Mouse (Mus musculus) neural tube, embryonic 12.5 days (tissue): Measurements from ENCODE around the gene Olfr658. TPM values are rescaled to one million over a fixed set of nuclear protein-coding genes. Genes with fewer than 3 reads are reported as not detected.
A peak's percentile ranks its signal among the peaks of the same experiment; 100 is the strongest.

Experiments used
- ATAC-seq: fragments of 200-750 bp; cut with Nextera tagmentation; 2 replicates; pipeline ENCODE4 v1.8.0; 2017; ENCODE audit warnings: low read depth, mild to moderate bottlenecking, moderate TSS enrichment, moderate library complexity; ENCODE audit not compliant: low FRiP score
- H3K27ac ChIP-seq: fragments of 300-500 bp; sonication (generic); 2 replicates; pipeline ENCODE4 v1.5.1; 2016
- H3K27me3 ChIP-seq: fragments of 300-500 bp; sonication (generic); replicated peaks from 2 replicates; pipeline ENCODE4 v1.6.1; 2016; ENCODE audit warnings: mild to moderate bottlenecking
- H3K36me3 ChIP-seq: fragments of 300-500 bp; sonication (generic); 2 replicates; pipeline ENCODE4 v1.6.1; 2016; ENCODE audit warnings: mild to moderate bottlenecking
- H3K4me1 ChIP-seq: fragments of 300-500 bp; sonication (generic); 2 replicates; pipeline ENCODE4 v1.6.1; 2016
- H3K4me2 ChIP-seq: fragments of 300-500 bp; sonication (generic); replicated peaks from 2 replicates; pipeline ENCODE4 v1.6.1; 2016; ENCODE audit warnings: mild to moderate bottlenecking
- H3K4me3 ChIP-seq: fragments of 300-500 bp; sonication (generic); 2 replicates; pipeline ENCODE4 v1.5.1; 2016
- H3K9ac ChIP-seq: fragments of 300-500 bp; sonication (generic); 2 replicates; pipeline ENCODE4 v1.6.1; 2016; ENCODE audit warnings: mild to moderate bottlenecking
- H3K9me3 ChIP-seq: fragments of 300-500 bp; sonication (generic); 2 replicates; pipeline ENCODE4 v1.6.1; 2016; ENCODE audit warnings: mild to moderate bottlenecking
- WGBS: fragments of 180-500 bp; shearing (Covaris S2); methylation state at CpG from one replicate; pipeline ENCODE4 v1.1.7; 2016; 5-methylcytosine and 5-hydroxymethylcytosine counted together
- polyA plus RNA-seq: library from polyadenylated mRNA; unstranded; fragments of >200 nt; fragmentation: Nextera tagmentation; extraction: Ambion mirVana; gene quantifications from 2 replicates; pipeline ENCODE4 v1.2.1, GENCODE M21; 2016

The Olfr658 gene
- polyA plus RNA-seq = 0.06 and 0.09 TPM in 2 replicates

DNA sequence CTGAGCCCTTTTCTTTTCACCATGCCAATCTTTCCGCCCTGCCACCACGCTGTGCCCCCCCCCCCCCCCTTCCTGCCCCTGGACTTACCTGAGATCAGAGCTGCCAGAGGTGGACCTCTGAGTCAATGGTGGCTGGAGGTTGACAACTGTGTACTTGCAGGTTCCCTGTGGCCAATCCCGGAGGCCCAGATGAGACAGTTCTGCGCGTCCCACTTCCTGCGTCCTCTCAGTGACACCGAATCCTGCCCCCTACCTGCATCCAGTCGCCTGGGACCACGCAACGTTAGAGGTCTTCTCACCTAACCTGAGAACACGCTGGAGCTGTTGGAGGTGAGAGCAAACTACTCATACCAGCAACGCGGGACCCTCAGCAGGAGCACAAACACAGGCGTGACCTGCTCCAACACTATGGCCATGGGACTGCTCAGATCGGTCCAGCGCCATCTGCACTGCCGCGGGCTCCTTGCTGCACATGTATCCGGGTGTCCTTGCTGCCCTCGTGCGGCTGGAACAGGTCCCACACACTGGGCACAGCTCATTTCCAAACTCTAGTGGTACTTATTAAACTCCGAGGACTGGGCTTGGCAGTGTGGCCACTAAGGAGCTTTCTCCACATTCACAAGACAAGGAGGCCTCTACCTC, at the start of gene Olfr658:
TSS of gene Olfr658 (minus strand) at position 465 of the 642 bp plus-strand sequence.
- H3K9ac ChIP-seq = no peak within 1 kb of the TSS
- peak; percentile 95 for ATAC-seq

DNA sequence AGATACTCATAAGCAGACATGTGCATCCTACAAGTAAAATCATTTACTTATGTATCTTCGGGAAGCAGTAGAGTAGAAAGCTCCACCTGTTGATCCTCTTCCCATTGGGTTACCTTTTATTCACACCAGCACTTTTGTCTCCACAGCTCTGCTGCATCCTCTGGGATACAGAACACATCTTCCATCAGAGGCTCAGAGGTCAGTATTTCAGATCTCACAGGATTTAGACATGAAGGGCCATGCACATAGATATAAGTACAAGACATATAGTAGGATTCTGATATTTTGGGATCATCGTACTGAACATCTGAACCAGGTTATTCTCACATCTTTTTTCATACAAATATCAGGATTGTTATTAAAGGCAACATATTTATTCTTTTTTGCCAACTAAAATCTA, 39.1 kb upstream of the Olfr658 start, which contains the start of gene Olfr661:
TSS of gene Olfr661 (plus strand) at position 301 of the 400 bp plus-strand sequence.
- Histone ChIP-seq H3K36me3 (no peaks in the 10 kb centered on the region), H3K27me3 (no peaks in the 10 kb centered on the region), H3K4me1 (no peaks in the 10 kb centered on the region), H3K4me2 (no peak within 1 kb of the TSS), H3K9me3 (no peaks in the 10 kb centered on the region), H3K4me3 (no peak within 1 kb of the TSS), H3K27ac (no peak within 1 kb of the TSS), H3K9ac (no peak within 1 kb of the TSS)
- no peak for ATAC-seq
- WGBS = 89% methylated on average over 2 of the region's 2 CpGs

More for the DNA sequence above, at the start of gene Olfr658:
- H3K36me3 ChIP-seq = no peaks in the 10 kb centered on the region
- 32% methylated on average over 22 of the region's 22 CpGs for WGBS
- no peaks in the 10 kb centered on the region for H3K27me3 ChIP-seq
- no peak within 1 kb of the TSS for H3K27ac ChIP-seq
- no peaks in the 10 kb centered on the region for H3K4me1 ChIP-seq
- no peaks in the 10 kb centered on the region for H3K9me3 ChIP-seq
- peak within 1 kb of the TSS; percentile 56 for H3K4me2 ChIP-seq
- H3K4me3 ChIP-seq = peak within 1 kb of the TSS; percentile 19; the same call in 1 of the 2 replicates

DNA sequence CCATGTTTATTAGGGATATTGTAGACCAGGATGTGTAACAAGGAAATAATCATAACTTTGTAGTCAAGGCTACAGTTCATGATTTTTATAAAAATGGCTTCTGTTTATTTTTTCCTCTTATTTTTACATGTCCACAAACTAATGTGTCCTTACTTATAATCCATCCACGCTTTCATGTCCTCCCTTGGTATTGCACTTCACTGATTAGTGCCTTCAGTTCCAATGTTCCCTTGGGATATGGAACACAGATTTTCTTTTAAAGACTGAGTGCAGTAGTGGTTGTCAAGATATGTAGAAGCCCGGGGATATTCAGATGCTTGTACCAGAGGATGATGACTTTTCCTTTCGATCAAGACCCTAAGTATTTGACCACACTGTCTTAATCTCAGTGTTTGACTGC, 19.3 kb upstream of the Olfr658 start, which contains the start of gene Olfr659:
TSS of gene Olfr659 (plus strand) at position 301 of the 400 bp plus-strand sequence.
- Histone ChIP-seq H3K4me3 (no peak within 1 kb of the TSS), H3K27me3 (no peaks in the 10 kb centered on the region), H3K4me2 (no peak within 1 kb of the TSS), H3K9ac (no peak within 1 kb of the TSS), H3K36me3 (no peaks in the 10 kb centered on the region), H3K4me1 (no peaks in the 10 kb centered on the region), H3K9me3 (no peaks in the 10 kb centered on the region), H3K27ac (no peak within 1 kb of the TSS)
- ATAC-seq = no peak
- 89% methylated on average over 3 of the region's 3 CpGs for WGBS

DNA sequence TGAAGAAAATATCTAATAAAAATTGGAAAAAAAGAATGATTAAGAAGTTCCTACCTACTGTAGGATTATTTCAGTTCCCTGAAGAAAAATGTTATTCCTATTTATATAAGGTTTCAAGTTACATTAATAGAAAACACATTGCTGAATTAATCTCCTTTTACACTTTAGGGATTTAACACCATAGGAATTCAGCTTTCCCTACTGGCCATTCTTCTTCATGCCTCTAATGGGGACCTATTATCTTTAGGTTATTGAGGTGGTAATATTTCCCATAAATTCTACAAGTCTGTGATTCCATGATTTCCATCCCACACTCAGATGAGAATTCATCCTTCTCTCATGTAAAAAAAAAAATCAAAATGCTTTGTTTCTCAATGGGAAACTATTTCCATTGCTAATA, 22.6 kb downstream of the Olfr658 start, which contains the start of gene Olfr657:
TSS of gene Olfr657 (plus strand) at position 301 of the 400 bp plus-strand sequence.
- H3K4me2 ChIP-seq = no peak within 1 kb of the TSS
- no peaks in the 10 kb centered on the region for H3K36me3 ChIP-seq
- no peak within 1 kb of the TSS for H3K27ac ChIP-seq
- no peaks in the 10 kb centered on the region for H3K4me1 ChIP-seq
- H3K27me3 ChIP-seq = no peaks in the 10 kb centered on the region
- H3K4me3 ChIP-seq = no peak within 1 kb of the TSS
- no peak for ATAC-seq
- no peaks in the 10 kb centered on the region for H3K9me3 ChIP-seq
- H3K9ac ChIP-seq = no peak within 1 kb of the TSS

DNA sequence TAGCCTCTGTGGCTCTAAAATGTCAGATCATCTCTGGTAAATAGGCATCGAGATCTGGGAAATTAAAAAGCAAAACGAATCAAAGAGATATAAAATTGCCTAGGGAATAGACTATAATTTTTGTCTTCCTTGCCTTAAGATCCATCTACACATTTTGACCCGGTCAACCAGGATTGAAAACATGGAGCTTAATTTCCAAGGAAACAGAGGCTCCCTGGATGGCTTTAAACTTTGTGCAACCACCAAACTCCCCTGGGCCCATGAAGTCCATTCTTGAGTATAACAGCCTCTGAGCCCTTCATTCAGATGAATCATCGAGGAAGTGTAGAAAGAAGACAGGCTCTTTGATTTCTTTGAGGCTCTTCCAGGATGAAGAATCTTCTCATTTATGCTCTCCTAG, 33.5 kb downstream of the Olfr658 start, which contains the start of gene Olfr656:
TSS of gene Olfr656 (plus strand) at position 301 of the 400 bp plus-strand sequence.
- Histone ChIP-seq H3K4me1 (no peaks in the 10 kb centered on the region), H3K4me2 (no peak within 1 kb of the TSS), H3K9ac (no peak within 1 kb of the TSS), H3K36me3 (no peaks in the 10 kb centered on the region), H3K27me3 (no peaks in the 10 kb centered on the region), H3K4me3 (no peak within 1 kb of the TSS), H3K27ac (no peak within 1 kb of the TSS), H3K9me3 (no peaks in the 10 kb centered on the region)
- WGBS = 87% methylated on average over 4 of the region's 4 CpGs
- no peak for ATAC-seq

DNA sequence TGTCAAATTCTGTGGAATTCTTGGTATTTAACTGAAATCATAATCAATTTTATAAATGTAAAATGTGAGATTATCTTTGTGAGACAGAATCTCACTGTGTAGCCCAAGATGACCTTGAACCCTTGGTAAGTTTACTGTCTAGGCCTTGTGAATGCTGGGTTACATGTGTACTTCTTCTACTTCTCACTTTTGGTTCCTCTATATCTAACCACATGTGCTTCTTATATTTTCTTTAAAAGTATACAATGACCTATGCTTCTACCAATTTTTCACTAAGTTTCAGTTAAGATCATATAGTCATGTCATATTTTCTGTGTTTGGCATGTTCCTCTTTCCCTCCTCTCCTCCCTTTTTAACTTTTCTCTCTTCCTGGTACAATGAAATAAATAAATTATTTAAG, 42.4 kb downstream of the Olfr658 start:
- ATAC-seq = no peak

DNA sequence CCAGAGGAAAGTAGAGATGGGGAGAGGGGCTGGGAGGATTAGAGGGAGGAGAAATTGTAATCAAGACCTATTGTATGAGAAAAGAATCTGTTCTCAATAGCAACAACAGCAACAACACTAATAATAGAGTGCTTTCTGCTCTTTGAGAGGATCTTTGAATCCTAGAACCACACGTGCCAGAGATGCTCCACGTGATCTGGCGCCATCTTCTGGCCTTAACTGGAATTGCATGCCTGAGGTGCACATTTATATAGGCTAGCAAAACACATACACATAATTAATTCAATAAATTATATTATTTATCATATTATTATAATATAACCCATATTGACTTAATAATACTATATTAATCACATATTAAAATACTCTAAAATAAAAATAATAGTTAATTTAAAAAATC, 43.9 kb downstream of the Olfr658 start:
- Histone ChIP-seq H3K27ac (no peak overlapping the region), H3K4me1 (no peaks in the 10 kb centered on the region), H3K27me3 (no peaks in the 10 kb centered on the region), H3K4me3 (no peak overlapping the region), H3K9ac (no peak overlapping the region), H3K4me2 (no peak overlapping the region), H3K9me3 (no peaks in the 10 kb centered on the region), H3K36me3 (no peaks in the 10 kb centered on the region)
- no peak for ATAC-seq
- 3% methylated on average over 3 of the region's 3 CpGs for WGBS

More for the DNA sequence above, 42.4 kb downstream of the Olfr658 start:
- Histone ChIP-seq H3K4me3 (no peak overlapping the region), H3K9ac (no peak overlapping the region), H3K36me3 (no peaks in the 10 kb centered on the region), H3K27me3 (no peaks in the 10 kb centered on the region), H3K4me1 (no peaks in the 10 kb centered on the region), H3K4me2 (no peak overlapping the region), H3K9me3 (no peaks in the 10 kb centered on the region), H3K27ac (no peak overlapping the region)

DNA sequence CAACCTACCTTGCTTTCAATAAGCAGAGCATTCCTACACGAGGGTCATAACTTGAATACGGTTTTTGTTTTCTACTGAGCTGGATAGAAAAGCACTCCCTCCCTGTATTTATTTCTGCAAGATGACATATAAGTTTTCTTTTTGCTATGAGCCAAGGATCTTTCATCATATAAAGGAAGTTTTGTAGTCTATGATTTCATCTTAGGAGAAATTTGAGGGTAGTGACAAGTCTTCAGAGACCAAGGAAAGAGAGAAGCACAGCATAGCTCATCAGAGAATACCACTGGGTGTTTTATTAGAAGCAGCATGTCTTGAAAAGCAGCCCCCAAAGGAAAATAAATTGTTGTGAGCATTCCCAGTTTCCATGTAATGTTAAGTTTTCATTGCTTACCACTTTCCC, 45.4 kb downstream of the Olfr658 start, which contains the start of gene Olfr655:
TSS of gene Olfr655 (minus strand) at position 101 of the 400 bp plus-strand sequence.
- no peak within 1 kb of the TSS for H3K4me2 ChIP-seq
- no peaks in the 10 kb centered on the region for H3K27me3 ChIP-seq
- no peak within 1 kb of the TSS for H3K27ac ChIP-seq
- no peak within 1 kb of the TSS for H3K4me3 ChIP-seq
- no peaks in the 10 kb centered on the region for H3K4me1 ChIP-seq
- ATAC-seq = no peak
- no peaks in the 10 kb centered on the region for H3K36me3 ChIP-seq
- H3K9me3 ChIP-seq = no peaks in the 10 kb centered on the region
- 94% methylated on average over 2 of the region's 2 CpGs for WGBS
- no peak within 1 kb of the TSS for H3K9ac ChIP-seq

Other genes with a start within 250 kb of the Olfr658 start
- gene Trim30c, start 246.5 kb downstream of the Olfr658 start, polyA plus RNA-seq = not detected in 2 replicates
- 0.77 and 0.89 TPM in 2 replicates for gene Trim30a, start 182.1 kb downstream of the Olfr658 start, polyA plus RNA-seq
- gene Trim30d, start 139.5 kb downstream of the Olfr658 start, polyA plus RNA-seq = 0.06 TPM in 1 of 2 replicates, not detected in the other
- gene Olfr651, start 97.2 kb downstream of the Olfr658 start, polyA plus RNA-seq = not detected in 2 replicates
- not detected in 2 replicates for gene Olfr652, start 86.4 kb downstream of the Olfr658 start, polyA plus RNA-seq
- gene Olfr653, start 70.0 kb downstream of the Olfr658 start, polyA plus RNA-seq = not detected in 2 replicates
- not detected in 2 replicates for gene Olfr654, start 60.3 kb downstream of the Olfr658 start, polyA plus RNA-seq
- not detected in 2 replicates for gene Olfr655, start 45.5 kb downstream of the Olfr658 start, polyA plus RNA-seq
- not detected in 2 replicates for gene Olfr656, start 33.4 kb downstream of the Olfr658 start, polyA plus RNA-seq
- gene Olfr657, start 22.5 kb downstream of the Olfr658 start, polyA plus RNA-seq = not detected in 2 replicates
- gene Olfr659, start 19.4 kb upstream of the Olfr658 start, polyA plus RNA-seq = not detected in 2 replicates
- not detected in 2 replicates for gene Olfr661, start 39.2 kb upstream of the Olfr658 start, polyA plus RNA-seq
- gene Usp17le, start 130.2 kb upstream of the Olfr658 start, polyA plus RNA-seq = not detected in 2 replicates
- not detected in 2 replicates for gene Usp17lb, start 195.3 kb upstream of the Olfr658 start, polyA plus RNA-seq
- not detected in 2 replicates for gene Usp17la, start 209.7 kb upstream of the Olfr658 start, polyA plus RNA-seq
- gene Olfr665, start 230.7 kb upstream of the Olfr658 start, polyA plus RNA-seq = not detected in 2 replicates
- not detected in 2 replicates for gene Olfr666, start 248.6 kb upstream of the Olfr658 start, polyA plus RNA-seq